Mouse (Mus musculus): Measurements from ENCODE around the gene Bend6.

GRCm38 (mm10) chr1:33945756-33946155 lies 38.1 kb upstream of the Bend6 start:
- TF ChIP-seq CTCF (IDR thresholded peaks at IDR 0.05; ENCODE audit: low read depth, low read length) (no peak), POLR2A (IDR thresholded peaks at IDR 0.05; ENCODE audit: insufficient read depth, low read length) (no peak)
